Mouse (Mus musculus): ENCODE data around the gene Arhgap15. TPM values are rescaled to one million over a fixed set of nuclear protein-coding genes. Genes with fewer than 3 reads are reported as not detected.
A peak's percentile ranks its signal among the peaks of the same experiment; 100 is the strongest.

The Arhgap15 gene
- polyA plus RNA-seq, 1 experiment from 2014 or later: 3.0 TPM

GRCm38 (mm10) chr2:44129533-44129932 is 380.9 kb downstream of the Arhgap15 start:
- H3K9ac ChIP-seq: no peak overlapping the region
- H3K4me2 ChIP-seq: no peak overlapping the region
- no peaks in the 10 kb centered on the region for H3K27me3 ChIP-seq (replicated peaks)
- 73% methylated on average over 3 of the region's 3 CpGs for WGBS
- H3K9me3 ChIP-seq: no peaks in the 10 kb centered on the region
- H3K4me3 ChIP-seq (replicated peaks): no peak overlapping the region
- H3K4me1 ChIP-seq: no peaks in the 10 kb centered on the region
- no peak for ATAC-seq (ENCODE audit: insufficient read depth, low FRiP score, low read depth)
- H3K27ac ChIP-seq: no peak overlapping the region
- no peaks in the 10 kb centered on the region for H3K36me3 ChIP-seq

DNA sequence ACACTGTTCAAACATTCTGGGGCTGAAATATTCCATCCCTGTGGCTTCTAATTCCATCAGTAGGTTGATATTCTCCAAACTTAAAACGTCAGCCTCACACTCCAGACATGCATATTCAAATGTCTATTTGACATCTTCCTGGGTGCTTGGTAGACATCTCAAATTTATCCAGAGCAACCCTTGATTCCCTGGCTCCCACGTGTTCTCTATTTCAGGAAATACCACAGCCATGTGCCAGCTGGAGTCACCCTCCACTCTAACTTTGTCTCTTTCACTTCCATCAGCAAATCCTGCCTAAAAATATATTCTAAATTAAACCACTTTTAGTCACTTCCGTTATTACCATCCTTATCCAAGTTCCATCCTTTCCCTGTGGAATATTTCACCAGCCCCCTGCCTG is 382.6 kb downstream of the Arhgap15 start:
- no peaks in the 10 kb centered on the region for H3K36me3 ChIP-seq
- no peak overlapping the region for H3K9ac ChIP-seq
- H3K4me2 ChIP-seq: no peak overlapping the region
- no peak for ATAC-seq (ENCODE audit: insufficient read depth, low FRiP score, low read depth)
- H3K9me3 ChIP-seq: no peaks in the 10 kb centered on the region
- H3K4me1 ChIP-seq: no peaks in the 10 kb centered on the region
- no peaks in the 10 kb centered on the region for H3K27me3 ChIP-seq (replicated peaks)
- H3K27ac ChIP-seq: no peak overlapping the region
- WGBS: 64% methylated on average over 3 of the region's 3 CpGs
- H3K4me3 ChIP-seq (replicated peaks): no peak overlapping the region

DNA sequence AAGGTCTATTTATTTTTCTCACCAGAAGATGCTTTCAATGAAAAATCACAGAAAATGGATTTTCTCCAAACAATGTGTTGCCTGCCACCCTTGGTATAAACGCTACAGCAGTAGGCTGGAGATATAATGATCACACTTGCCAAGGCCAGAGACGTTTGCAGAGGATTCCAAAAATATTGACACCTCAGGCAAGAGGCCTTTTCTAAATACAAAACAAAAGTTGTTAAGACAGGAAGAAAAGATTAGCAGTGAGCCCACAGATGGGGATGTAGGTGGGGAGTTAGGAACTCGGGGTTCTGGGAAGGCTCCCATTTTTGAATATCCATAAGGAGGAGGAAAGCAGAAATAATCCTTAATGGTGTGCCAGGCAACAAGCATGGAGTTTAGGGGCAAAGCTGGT is 386.2 kb downstream of the Arhgap15 start:
- 33% methylated on average over 3 of the region's 3 CpGs for WGBS
- ATAC-seq (ENCODE audit: insufficient read depth, low FRiP score, low read depth): no peak

GRCm38 (mm10) chr2:44140455-44140854 is 391.8 kb downstream of the Arhgap15 start:
- ATAC-seq (ENCODE audit: insufficient read depth, low FRiP score, low read depth): no peak
- Histone ChIP-seq H3K27ac (no peak overlapping the region), H3K9me3 (no peaks in the 10 kb centered on the region)

More for the DNA sequence above, 386.2 kb downstream of the Arhgap15 start:
- Histone ChIP-seq H3K27me3 (replicated peaks) (no peaks in the 10 kb centered on the region), H3K4me1 (no peaks in the 10 kb centered on the region), H3K4me3 (replicated peaks) (no peak overlapping the region), H3K9ac (no peak overlapping the region), H3K9me3 (no peaks in the 10 kb centered on the region), H3K27ac (no peak overlapping the region), H3K4me2 (no peak overlapping the region), H3K36me3 (no peaks in the 10 kb centered on the region)

GRCm38 (mm10) chr2:44142152-44142551 is 393.5 kb downstream of the Arhgap15 start:
- no peaks in the 10 kb centered on the region for H3K27me3 ChIP-seq (replicated peaks)
- H3K9ac ChIP-seq: no peak overlapping the region
- no peak for ATAC-seq (ENCODE audit: insufficient read depth, low FRiP score, low read depth)

More at GRCm38 (mm10) chr2:44140455-44140854, 391.8 kb downstream of the Arhgap15 start:
- Histone ChIP-seq H3K36me3 (no peaks in the 10 kb centered on the region), H3K4me2 (no peak overlapping the region), H3K4me1 (no peaks in the 10 kb centered on the region), H3K4me3 (replicated peaks) (no peak overlapping the region), H3K9ac (no peak overlapping the region), H3K27me3 (replicated peaks) (no peaks in the 10 kb centered on the region)
- 59% methylated on average over 4 of the region's 4 CpGs for WGBS

DNA sequence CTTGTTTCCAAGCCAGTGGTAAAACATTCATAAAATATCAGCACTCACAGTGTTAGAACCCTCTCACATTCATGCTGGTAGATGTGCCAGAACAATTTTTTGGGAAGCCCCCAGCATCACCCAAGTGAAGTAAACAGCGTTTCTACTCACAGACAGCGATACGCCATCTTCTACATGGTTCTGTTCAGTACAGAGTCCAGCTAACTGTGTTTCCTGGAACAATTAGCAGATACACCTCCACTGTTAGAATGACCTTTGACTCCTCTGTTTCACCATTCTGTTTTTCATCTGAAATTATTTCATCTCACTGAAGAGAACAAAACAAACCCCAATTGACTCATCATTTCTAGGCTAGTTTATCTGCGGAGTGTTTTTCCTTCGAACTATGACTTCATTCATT is 394.0 kb downstream of the Arhgap15 start:
- Histone ChIP-seq H3K27ac (no peak overlapping the region), H3K9ac (no peak overlapping the region), H3K4me3 (replicated peaks) (no peak overlapping the region), H3K4me2 (no peak overlapping the region), H3K4me1 (no peaks in the 10 kb centered on the region), H3K27me3 (replicated peaks) (no peaks in the 10 kb centered on the region), H3K9me3 (no peaks in the 10 kb centered on the region), H3K36me3 (no peaks in the 10 kb centered on the region)
- 89% methylated on average over 5 of the region's 5 CpGs for WGBS
- no peak for ATAC-seq (ENCODE audit: insufficient read depth, low FRiP score, low read depth)

More at GRCm38 (mm10) chr2:44142152-44142551, 393.5 kb downstream of the Arhgap15 start:
- H3K4me3 ChIP-seq (replicated peaks): no peak overlapping the region
- H3K4me1 ChIP-seq: no peaks in the 10 kb centered on the region
- no peak overlapping the region for H3K27ac ChIP-seq
- H3K9me3 ChIP-seq: no peaks in the 10 kb centered on the region
- H3K36me3 ChIP-seq: no peaks in the 10 kb centered on the region
- no peak overlapping the region for H3K4me2 ChIP-seq
- 83% methylated on average over 9 of the region's 9 CpGs for WGBS

- Histone ChIP-seq H3K9ac (no peak overlapping the region), H3K27me3 (replicated peaks) (no peaks in the 10 kb centered on the region), H3K36me3 (no peaks in the 10 kb centered on the region), H3K9me3 (no peaks in the 10 kb centered on the region), H3K4me3 (replicated peaks) (no peak overlapping the region), H3K4me2 (no peak overlapping the region), H3K27ac (peak overlapping the region; percentile 77), H3K4me1 (no peaks in the 10 kb centered on the region)
- peak; percentile 31; the same call in 1 of the 2 replicates for ATAC-seq (ENCODE audit: insufficient read depth, low FRiP score, low read depth)
- WGBS: 60% methylated on average over 7 of the region's 7 CpGs
These were observed 397.7 kb downstream of the Arhgap15 start for GRCm38 (mm10) chr2:44146124-44146981.

DNA sequence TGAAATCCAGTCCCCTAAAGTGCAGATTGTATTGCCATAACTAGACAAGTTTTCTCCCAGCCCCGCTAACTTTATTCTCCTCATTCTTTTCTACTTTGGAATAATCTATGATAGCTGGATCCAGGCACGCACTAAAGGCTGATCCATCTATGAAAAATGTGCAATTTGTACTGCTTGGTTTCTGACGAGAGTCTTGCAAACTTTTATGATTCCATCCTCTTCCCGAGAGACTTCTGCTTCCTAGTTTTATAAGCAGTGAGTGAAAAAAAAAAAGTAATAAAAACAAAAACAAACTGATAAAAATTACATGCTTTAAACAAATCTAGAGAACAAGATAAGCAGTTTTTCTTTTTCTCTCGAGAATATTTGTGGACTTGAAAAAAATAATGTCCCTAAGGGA is 398.9 kb downstream of the Arhgap15 start:
- WGBS: 52% methylated on average over 5 of the region's 5 CpGs
- no peaks in the 10 kb centered on the region for H3K9me3 ChIP-seq

GRCm38 (mm10) chr2:44147971-44148370 is 399.3 kb downstream of the Arhgap15 start:
- no peak for ATAC-seq (ENCODE audit: insufficient read depth, low FRiP score, low read depth)
- H3K27ac ChIP-seq: peak overlapping the region; percentile 85
- no peaks in the 10 kb centered on the region for H3K9me3 ChIP-seq
- no peak overlapping the region for H3K4me2 ChIP-seq
- 57% methylated on average over 7 of the region's 7 CpGs for WGBS
- H3K36me3 ChIP-seq: no peaks in the 10 kb centered on the region
- no peak overlapping the region for H3K4me3 ChIP-seq (replicated peaks)
- H3K4me1 ChIP-seq: no peaks in the 10 kb centered on the region
- no peaks in the 10 kb centered on the region for H3K27me3 ChIP-seq (replicated peaks)
- no peak overlapping the region for H3K9ac ChIP-seq

More for the DNA sequence above, 398.9 kb downstream of the Arhgap15 start:
- Histone ChIP-seq H3K27ac (peak overlapping the region; percentile 72), H3K36me3 (no peaks in the 10 kb centered on the region), H3K4me2 (no peak overlapping the region), H3K9ac (no peak overlapping the region), H3K27me3 (replicated peaks) (no peaks in the 10 kb centered on the region), H3K4me3 (replicated peaks) (no peak overlapping the region), H3K4me1 (no peaks in the 10 kb centered on the region)
- ATAC-seq (ENCODE audit: insufficient read depth, low FRiP score, low read depth): no peak

DNA sequence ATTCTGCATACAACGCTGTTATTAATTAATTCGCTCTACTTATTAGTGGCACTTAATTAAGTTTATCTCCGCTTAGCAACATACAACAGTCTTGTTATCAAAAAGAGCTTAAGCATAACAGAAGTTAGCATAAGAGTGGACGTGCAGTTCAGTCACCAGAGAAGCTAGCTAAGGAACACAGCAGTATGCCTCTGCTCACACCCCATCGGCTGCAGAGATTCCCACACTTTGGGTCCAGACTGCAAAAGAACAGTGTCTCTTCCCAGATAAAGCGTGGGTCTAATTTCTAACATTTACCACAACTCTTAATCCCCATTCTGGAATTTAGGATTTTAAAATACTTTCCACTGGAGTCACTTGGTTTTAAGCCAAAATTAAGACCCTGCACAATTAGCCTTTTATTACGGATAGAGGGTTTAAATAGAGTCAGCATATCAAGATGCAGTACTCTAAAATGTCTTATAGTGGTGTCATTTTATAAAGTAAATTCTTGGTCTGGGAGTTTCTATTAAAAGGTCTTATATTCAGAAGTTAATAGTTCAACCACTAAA is 400.0 kb downstream of the Arhgap15 start:
- Histone ChIP-seq H3K4me3 (replicated peaks) (no peak overlapping the region), H3K4me2 (no peak overlapping the region), H3K9ac (no peak overlapping the region), H3K27me3 (replicated peaks) (no peaks in the 10 kb centered on the region), H3K9me3 (no peaks in the 10 kb centered on the region), H3K36me3 (no peaks in the 10 kb centered on the region), H3K4me1 (no peaks in the 10 kb centered on the region), H3K27ac (peak overlapping the region; percentile 85)
- 53% methylated on average over 7 of the region's 7 CpGs for WGBS
- peak; percentile 71; the same call in 1 of the 2 replicates for ATAC-seq (ENCODE audit: insufficient read depth, low FRiP score, low read depth)

GRCm38 (mm10) chr2:44152301-44152700 is 403.7 kb downstream of the Arhgap15 start:
- H3K27ac ChIP-seq: no peak overlapping the region

DNA sequence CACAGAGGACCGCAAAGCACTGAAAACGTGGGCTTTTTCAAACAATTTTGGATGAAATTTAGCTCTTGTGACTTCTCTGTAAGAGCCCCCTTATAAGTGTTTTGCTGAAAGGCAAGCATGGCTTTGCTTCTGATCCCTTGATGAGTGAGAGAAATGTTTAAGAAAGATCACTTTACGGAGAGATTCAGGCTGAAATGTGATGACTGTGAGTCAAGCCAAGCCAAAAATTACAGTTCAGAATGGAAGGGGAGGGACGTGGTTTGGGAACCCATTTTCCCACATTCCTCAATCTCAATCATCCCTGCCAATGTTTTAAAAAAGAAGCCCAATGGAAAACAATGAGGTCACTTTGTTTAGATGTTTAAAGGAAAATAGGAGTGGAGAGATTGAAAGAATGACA is 411.7 kb downstream of the Arhgap15 start:
- Histone ChIP-seq H3K27ac (no peak overlapping the region), H3K27me3 (replicated peaks) (no peaks in the 10 kb centered on the region), H3K9ac (no peak overlapping the region), H3K9me3 (no peaks in the 10 kb centered on the region), H3K4me3 (replicated peaks) (no peak overlapping the region), H3K4me2 (no peak overlapping the region), H3K4me1 (no peaks in the 10 kb centered on the region), H3K36me3 (no peaks in the 10 kb centered on the region)
- no peak for ATAC-seq (ENCODE audit: insufficient read depth, low FRiP score, low read depth)
- WGBS: 59% methylated on average over 4 of the region's 4 CpGs

More at GRCm38 (mm10) chr2:44152301-44152700, 403.7 kb downstream of the Arhgap15 start:
- Histone ChIP-seq H3K27me3 (replicated peaks) (no peaks in the 10 kb centered on the region), H3K9me3 (no peaks in the 10 kb centered on the region), H3K4me2 (no peak overlapping the region), H3K36me3 (no peaks in the 10 kb centered on the region), H3K9ac (no peak overlapping the region), H3K4me3 (replicated peaks) (no peak overlapping the region), H3K4me1 (no peaks in the 10 kb centered on the region)
- WGBS: 90% methylated on average over 1 of the region's 1 CpGs
- ATAC-seq (ENCODE audit: insufficient read depth, low FRiP score, low read depth): no peak

Data from stomach, embryonic 15.5 days (tissue).